Mouse (Mus musculus) spleen, adult 12 weeks (tissue): Measurements from ENCODE around the gene Nrip1.

Experiments used
- DNase-seq: peaks from one replicate; pipeline ENCODE4 v3.0.0; 2022; ENCODE audit warnings: low spot score

Nrip1 gene

GRCm38 (mm10) chr16:76316940-76317822 is 56.4 kb downstream of the Nrip1 start:
- no peak for DNase-seq

- DNase-seq: no peak
Measured at GRCm38 (mm10) chr16:76315642-76316041, 58.0 kb downstream of the Nrip1 start.

- peak; percentile 19 for DNase-seq
Measured at GRCm38 (mm10) chr16:76314013-76314950, 59.3 kb downstream of the Nrip1 start.

- DNase-seq: no peak
Measured at GRCm38 (mm10) chr16:76312887-76313420, 60.7 kb downstream of the Nrip1 start.

- DNase-seq: no peak
Measured at GRCm38 (mm10) chr16:76310791-76311190, 62.8 kb downstream of the Nrip1 start.

- DNase-seq: no peak
Measured at GRCm38 (mm10) chr16:76310286-76310685, 63.3 kb downstream of the Nrip1 start.

- DNase-seq: no peak
Measured at GRCm38 (mm10) chr16:76309280-76309679, 64.3 kb downstream of the Nrip1 start.

GRCm38 (mm10) chr16:76307039-76307438 is 66.6 kb downstream of the Nrip1 start:
- DNase-seq: no peak

- no peak for DNase-seq
Measured at GRCm38 (mm10) chr16:76306446-76306845, 67.2 kb downstream of the Nrip1 start.

GRCm38 (mm10) chr16:76303436-76303835 is 70.2 kb downstream of the Nrip1 start:
- DNase-seq: no peak

- no peak for DNase-seq
Measured at GRCm38 (mm10) chr16:76301728-76302050, 71.9 kb downstream of the Nrip1 start.

- DNase-seq: no peak
Measured at GRCm38 (mm10) chr16:76301037-76301727, 72.4 kb downstream of the Nrip1 start.

GRCm38 (mm10) chr16:76300452-76300851 is 73.2 kb downstream of the Nrip1 start:
- DNase-seq: no peak

- DNase-seq: no peak
Measured at GRCm38 (mm10) chr16:76299511-76299910, 74.1 kb downstream of the Nrip1 start.

- DNase-seq: no peak
Measured at GRCm38 (mm10) chr16:76295322-76295721, 78.3 kb downstream of the Nrip1 start.

- no peak for DNase-seq
Measured at GRCm38 (mm10) chr16:76294550-76294949, 79.1 kb downstream of the Nrip1 start.

GRCm38 (mm10) chr16:76293765-76294463 is 79.7 kb downstream of the Nrip1 start:
- no peak for DNase-seq

GRCm38 (mm10) chr16:76293176-76293575 is 80.5 kb downstream of the Nrip1 start:
- DNase-seq: no peak

GRCm38 (mm10) chr16:76292656-76293055 is 81.0 kb downstream of the Nrip1 start:
- no peak for DNase-seq

GRCm38 (mm10) chr16:76291366-76291765 is 82.3 kb downstream of the Nrip1 start:
- DNase-seq: no peak

- no peak for DNase-seq
Measured at GRCm38 (mm10) chr16:76289495-76289894, 84.1 kb downstream of the Nrip1 start.
